Mouse (Mus musculus) large intestine, adult 2 months (tissue): ENCODE measurements around the gene 4931429L15Rik. TPM values are rescaled to one million over a fixed set of nuclear protein-coding genes. Genes with fewer than 3 reads are reported as not detected.

Experiments
- DNase-seq: peaks from one replicate; pipeline ENCODE4 v3.0.0-alpha.2; 2012; ENCODE audit warnings: low read depth, low spot score
- WGBS: fragments of 180-500 bp; shearing (Covaris S2); methylation state at CpG from one replicate; pipeline ENCODE4 v1.1.7; 2018; 5-methylcytosine and 5-hydroxymethylcytosine counted together
- polyA plus RNA-seq: library from polyadenylated mRNA; depleted of rRNA; stranded (reverse); fragments of >200 nt; gene quantifications from 2 replicates; pipeline ENCODE4 v1.2.3, GENCODE M21; 2012; rRNA removed

Gene 4931429L15Rik
- polyA plus RNA-seq, 1 experiment, result not detected

DNA sequence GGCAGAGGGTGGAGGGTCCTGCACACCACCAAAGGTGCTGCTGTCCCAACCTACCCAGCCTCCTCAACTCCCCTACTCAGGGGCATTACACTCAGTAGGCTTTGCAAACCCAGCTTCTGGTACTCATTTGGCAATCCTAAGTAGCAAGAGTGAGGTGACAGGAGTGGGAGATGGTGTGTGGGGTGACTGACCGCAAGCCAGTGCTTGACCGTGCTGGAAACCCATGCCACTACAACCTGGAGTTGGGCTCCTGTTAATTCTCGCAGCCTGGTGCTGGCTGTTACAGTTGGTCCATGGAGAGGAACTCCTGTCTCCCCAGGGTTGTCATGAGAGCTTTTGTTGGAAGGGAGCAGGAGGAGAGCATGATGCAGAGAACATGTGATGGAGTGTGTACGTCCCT lies 49.0 kb downstream of the 4931429L15Rik start:
- DNase-seq, result no peak
- 92% methylated on average over 4 of the region's 4 CpGs for WGBS

DNA sequence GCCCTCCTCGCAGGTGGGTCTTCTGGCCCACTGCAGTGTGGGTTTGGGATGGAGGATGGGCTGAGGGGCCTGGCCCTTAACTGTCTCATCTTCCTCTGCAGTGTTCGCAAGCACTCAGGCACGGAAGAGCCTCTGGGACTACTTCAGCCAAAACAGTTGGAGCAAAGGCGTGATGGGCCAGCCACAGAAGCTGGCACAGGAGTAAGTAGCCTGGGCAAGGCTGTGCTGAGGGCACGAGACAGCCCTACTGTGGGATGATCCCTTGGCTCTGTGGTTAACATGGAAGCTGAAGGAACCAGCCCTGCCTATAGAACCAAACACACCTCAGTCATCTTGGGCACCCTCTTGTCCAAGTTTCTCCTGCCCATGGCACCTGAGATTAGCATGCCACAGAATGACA lies 50.7 kb downstream of the 4931429L15Rik start:
- no peak for DNase-seq
- WGBS, result 84% methylated on average over 5 of the region's 5 CpGs

GRCm38 (mm10) chr9:46268343-46268873 lies 51.4 kb downstream of the 4931429L15Rik start, which contains the start of gene Apoa5:
Gene Apoa5 (plus strand): TSS chr9:46268633.
- 28% methylated on average over 7 of the region's 7 CpGs for WGBS
- no peak for DNase-seq

- WGBS, result 66% methylated on average over 7 of the region's 7 CpGs
- no peak for DNase-seq
These were observed 58.7 kb downstream of the 4931429L15Rik start for GRCm38 (mm10) chr9:46261131-46261530.

DNA sequence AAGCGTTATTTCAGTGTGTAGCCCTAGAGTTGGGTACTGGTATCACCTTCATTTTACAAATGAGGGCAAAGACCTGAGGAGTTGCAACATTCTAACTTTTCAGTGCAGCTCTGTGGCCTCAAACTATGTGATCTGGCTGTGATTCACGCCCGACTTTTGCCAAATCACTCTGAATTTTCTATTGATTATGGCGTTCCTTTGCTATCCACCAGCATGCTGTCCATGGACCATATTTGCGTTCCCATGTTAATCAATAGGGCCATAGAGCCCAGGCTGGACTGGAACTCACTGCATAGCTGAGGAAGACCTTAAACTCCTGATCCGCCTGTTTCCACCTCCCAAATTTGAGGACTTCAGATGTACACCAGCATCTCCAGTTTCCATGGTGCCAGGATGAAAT lies 60.7 kb downstream of the 4931429L15Rik start:
- WGBS, result 86% methylated on average over 6 of the region's 6 CpGs
- no peak for DNase-seq

- 91% methylated on average over 3 of the region's 3 CpGs for WGBS
- no peak for DNase-seq
These were observed 62.2 kb downstream of the 4931429L15Rik start for GRCm38 (mm10) chr9:46257546-46257945.

GRCm38 (mm10) chr9:46256658-46257385 lies 63.0 kb downstream of the 4931429L15Rik start:
- no peak for DNase-seq
- 70% methylated on average over 10 of the region's 10 CpGs for WGBS

DNA sequence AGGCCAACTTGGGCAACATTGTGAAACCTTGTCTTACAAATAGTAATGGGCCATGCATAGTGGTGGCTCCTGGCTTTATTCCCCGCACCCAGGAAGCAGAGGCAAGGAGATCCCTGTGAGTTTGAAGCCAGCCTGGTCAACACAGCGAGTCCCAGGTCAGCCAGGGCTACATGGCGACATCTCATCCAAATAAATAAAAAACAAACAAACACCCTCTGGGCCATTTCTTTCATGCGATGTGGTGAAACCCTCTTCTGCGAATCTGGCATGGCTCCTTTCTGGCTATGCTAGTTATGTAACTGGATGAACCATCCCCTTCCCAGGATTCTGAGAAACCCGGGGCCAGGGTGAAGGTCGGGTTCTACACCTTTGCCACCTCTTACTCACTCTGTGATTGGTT lies 63.6 kb downstream of the 4931429L15Rik start:
- no peak for DNase-seq
- WGBS, result 81% methylated on average over 7 of the region's 7 CpGs

Other genes starting within 250 kb of the 4931429L15Rik start
- 3,330 and 8,074 TPM in 2 replicates for gene Apoa1, start 91.4 kb downstream of the 4931429L15Rik start, polyA plus RNA-seq
- gene Apoc3, start 84.3 kb downstream of the 4931429L15Rik start, polyA plus RNA-seq, result 157 and 1,055 TPM in 2 replicates
- 111 and 1,448 TPM in 2 replicates for gene Apoa4, start 79.3 kb downstream of the 4931429L15Rik start, polyA plus RNA-seq
- 0.16 and 0.37 TPM in 2 replicates for gene Apoa5, start 51.4 kb downstream of the 4931429L15Rik start, polyA plus RNA-seq
- gene Zpr1, start 46.9 kb downstream of the 4931429L15Rik start, polyA plus RNA-seq, result 17.8 and 19.2 TPM in 2 replicates
- gene Bud13, start 37.0 kb downstream of the 4931429L15Rik start, polyA plus RNA-seq, result 7.5 and 9.2 TPM in 2 replicates